Mouse (Mus musculus) neural tube, embryonic 11.5 days (tissue): ENCODE results near the gene Tjp2. TPM values are rescaled to one million over a fixed set of nuclear protein-coding genes. Genes with fewer than 3 reads are reported as not detected.

Source experiments
- ATAC-seq: fragments of 200-750 bp; cut with Nextera tagmentation; 2 replicates; pipeline ENCODE4 v1.8.0; 2017; ENCODE audit warnings: moderate number of reproducible peaks, mild to moderate bottlenecking, moderate TSS enrichment, moderate library complexity; ENCODE audit not compliant: insufficient read depth, low FRiP score, low TSS enrichment
- DNase-seq: peaks from one replicate; pipeline ENCODE4 v3.0.0-alpha.2; 2015; ENCODE audit warnings: low spot score
- H3K27ac ChIP-seq: fragments of 300-500 bp; sonication (generic); 2 replicates; pipeline ENCODE4 v1.5.1; 2014; ENCODE audit warnings: low read depth, mild to moderate bottlenecking, low read length
- H3K27me3 ChIP-seq: fragments of 300-500 bp; sonication (generic); 2 replicates; pipeline ENCODE4 v1.6.1; 2014; ENCODE audit warnings: mild to moderate bottlenecking, low read length, mixed read lengths; ENCODE audit not compliant: control insufficient read depth, insufficient read depth
- H3K36me3 ChIP-seq: fragments of 300-500 bp; sonication (generic); 2 replicates; pipeline ENCODE4 v1.6.1; 2014; ENCODE audit warnings: mild to moderate bottlenecking, low read length, moderate library complexity, mixed read lengths; ENCODE audit not compliant: control insufficient read depth, insufficient read depth
- H3K4me1 ChIP-seq: fragments of 300-500 bp; sonication (generic); 2 replicates; pipeline ENCODE4 v1.6.1; 2014; ENCODE audit warnings: low read length, mixed read lengths; ENCODE audit not compliant: control insufficient read depth, insufficient read depth
- H3K4me2 ChIP-seq: fragments of 300-500 bp; sonication (generic); 2 replicates; pipeline ENCODE4 v1.6.1; 2014; ENCODE audit warnings: low read depth, mild to moderate bottlenecking, moderate library complexity
- H3K4me3 ChIP-seq: fragments of 300-500 bp; sonication (generic); 2 replicates; pipeline ENCODE4 v1.5.1; 2014; ENCODE audit warnings: low read depth, low read length
- H3K9ac ChIP-seq: fragments of 300-500 bp; sonication (generic); 2 replicates; pipeline ENCODE4 v1.6.1; 2014; ENCODE audit warnings: mild to moderate bottlenecking, low read length
- H3K9me3 ChIP-seq: fragments of 300-500 bp; sonication (generic); 2 replicates; pipeline ENCODE4 v1.6.1; 2016; ENCODE audit warnings: low read length; ENCODE audit not compliant: control insufficient read depth
- WGBS: fragments of 180-500 bp; shearing (Covaris S2); extraction: QIAGEN DNeasy Blood & Tissue Kit; methylation state at CpG from one replicate; pipeline ENCODE4 v1.1.7; 2014; 5-methylcytosine and 5-hydroxymethylcytosine counted together
- polyA plus RNA-seq: library from polyadenylated mRNA; unstranded; fragments of >200 nt; fragmentation: Nextera tagmentation; extraction: Ambion mirVana; gene quantifications from 2 replicates; pipeline ENCODE4 v1.2.1, GENCODE M21; 2014

Tjp2 gene
- polyA plus RNA-seq, 1 experiment from 2014 or later = 31.9 TPM

DNA sequence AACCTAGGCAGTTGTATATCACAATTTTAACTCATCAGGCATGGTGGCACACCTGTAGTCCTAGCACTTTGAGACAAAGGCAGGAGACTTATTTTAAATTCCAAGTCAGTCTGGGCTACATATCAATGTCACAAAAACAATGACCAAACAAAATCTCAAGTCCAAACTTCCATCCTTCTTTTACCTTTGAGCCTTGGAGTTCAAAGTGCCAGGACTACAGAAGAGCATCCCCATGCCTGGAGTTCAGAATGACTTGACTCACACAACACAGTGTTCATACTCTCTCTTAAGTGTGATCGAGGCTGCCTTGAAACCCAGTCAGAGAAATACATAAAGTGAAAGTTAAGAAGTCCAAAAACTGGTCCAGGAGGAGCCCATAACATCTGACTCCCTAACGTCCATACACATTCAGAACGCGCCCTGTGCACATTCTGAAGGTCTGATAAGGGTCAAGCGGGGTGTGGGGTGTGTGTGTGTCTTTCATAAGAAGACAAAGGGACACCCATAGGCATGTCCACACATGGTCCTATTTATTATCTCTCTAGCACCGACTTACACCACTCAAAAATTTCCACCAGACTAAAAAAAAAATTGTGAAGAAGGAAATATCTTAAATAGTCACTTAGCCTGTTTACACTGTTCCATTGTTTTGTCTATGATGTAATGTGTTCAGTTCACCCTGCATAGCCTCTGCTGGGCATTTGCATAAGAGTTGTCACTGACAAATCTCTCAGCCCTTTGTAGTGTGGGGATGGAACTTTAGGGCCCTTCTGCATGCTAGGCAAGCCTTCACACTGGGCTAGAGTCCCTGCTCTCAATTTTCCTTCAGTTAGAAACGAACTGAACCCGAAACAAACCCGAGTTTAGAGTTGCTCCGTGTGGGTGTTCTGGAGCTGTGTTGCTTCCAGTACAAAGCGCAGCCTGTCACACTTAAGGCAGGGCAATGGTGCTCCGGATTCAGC lies 34.8 kb upstream of the Tjp2 start:
- Histone ChIP-seq H3K27ac (no peak overlapping the region), H3K4me1 (no peaks in the 10 kb centered on the region), H3K36me3 (no peaks in the 10 kb centered on the region; the same call in 1 of the 2 replicates), H3K27me3 (no peaks in the 10 kb centered on the region), H3K9me3 (no peaks in the 10 kb centered on the region), H3K4me3 (no peak overlapping the region), H3K9ac (no peak overlapping the region), H3K4me2 (no peak overlapping the region)
- WGBS = 70% methylated on average over 12 of the region's 12 CpGs
- peak; percentile 50; the same call in 1 of the 2 replicates for ATAC-seq
- peak; percentile 36 for DNase-seq

DNA sequence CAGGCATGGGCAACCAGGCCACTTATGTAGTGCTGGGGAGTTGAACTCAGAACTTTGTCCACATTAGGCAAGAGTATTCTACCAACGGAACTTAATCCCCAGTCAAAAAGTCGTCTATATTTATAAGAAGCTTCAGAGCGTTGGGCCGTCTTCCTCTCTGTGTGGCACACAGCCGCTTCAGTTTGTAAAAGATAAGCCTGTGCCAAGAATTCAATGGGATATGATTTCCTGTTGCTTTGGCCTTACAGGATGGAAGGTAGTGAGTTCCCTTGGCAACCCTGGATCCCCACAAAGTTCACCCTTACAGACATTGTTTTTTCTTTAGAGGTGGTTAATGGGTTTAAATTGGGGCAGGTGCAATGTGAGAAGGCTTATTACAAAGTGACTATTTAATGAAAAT lies 33.5 kb upstream of the Tjp2 start:
- H3K27ac ChIP-seq = no peak overlapping the region
- no peaks in the 10 kb centered on the region for H3K9me3 ChIP-seq
- no peak for ATAC-seq
- WGBS = 88% methylated on average over 5 of the region's 5 CpGs
- H3K36me3 ChIP-seq = no peaks in the 10 kb centered on the region; the same call in 1 of the 2 replicates
- H3K4me3 ChIP-seq = no peak overlapping the region
- DNase-seq = no peak
- H3K9ac ChIP-seq = no peak overlapping the region
- no peaks in the 10 kb centered on the region for H3K4me1 ChIP-seq
- H3K4me2 ChIP-seq = no peak overlapping the region
- H3K27me3 ChIP-seq = no peaks in the 10 kb centered on the region

DNA sequence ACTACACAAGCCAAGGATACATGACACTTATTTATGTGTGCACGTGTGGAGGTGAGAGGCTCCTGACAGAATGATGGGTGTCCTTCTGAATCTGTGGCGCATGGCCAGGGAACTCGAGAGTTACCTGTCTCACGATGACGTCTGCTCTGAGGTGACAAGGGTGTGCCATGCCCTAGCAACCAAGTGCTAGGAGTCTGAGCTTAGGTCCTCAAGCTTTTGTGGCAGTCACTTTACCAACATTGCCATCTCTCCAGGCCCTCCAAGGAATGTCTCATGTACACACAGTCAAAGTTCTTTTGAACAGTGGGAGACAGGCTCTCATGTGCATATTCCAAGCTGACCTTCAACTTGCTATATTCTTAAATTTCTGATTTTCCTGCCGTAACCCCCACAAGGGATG lies 33.1 kb upstream of the Tjp2 start:
- H3K4me2 ChIP-seq = no peak overlapping the region
- 94% methylated on average over 6 of the region's 6 CpGs for WGBS
- no peaks in the 10 kb centered on the region for H3K4me1 ChIP-seq
- H3K36me3 ChIP-seq = no peaks in the 10 kb centered on the region; the same call in 1 of the 2 replicates
- H3K27me3 ChIP-seq = no peaks in the 10 kb centered on the region
- no peaks in the 10 kb centered on the region for H3K9me3 ChIP-seq
- ATAC-seq (no peak), DNase-seq (no peak)
- no peak overlapping the region for H3K9ac ChIP-seq
- no peak overlapping the region for H3K4me3 ChIP-seq
- no peak overlapping the region for H3K27ac ChIP-seq

DNA sequence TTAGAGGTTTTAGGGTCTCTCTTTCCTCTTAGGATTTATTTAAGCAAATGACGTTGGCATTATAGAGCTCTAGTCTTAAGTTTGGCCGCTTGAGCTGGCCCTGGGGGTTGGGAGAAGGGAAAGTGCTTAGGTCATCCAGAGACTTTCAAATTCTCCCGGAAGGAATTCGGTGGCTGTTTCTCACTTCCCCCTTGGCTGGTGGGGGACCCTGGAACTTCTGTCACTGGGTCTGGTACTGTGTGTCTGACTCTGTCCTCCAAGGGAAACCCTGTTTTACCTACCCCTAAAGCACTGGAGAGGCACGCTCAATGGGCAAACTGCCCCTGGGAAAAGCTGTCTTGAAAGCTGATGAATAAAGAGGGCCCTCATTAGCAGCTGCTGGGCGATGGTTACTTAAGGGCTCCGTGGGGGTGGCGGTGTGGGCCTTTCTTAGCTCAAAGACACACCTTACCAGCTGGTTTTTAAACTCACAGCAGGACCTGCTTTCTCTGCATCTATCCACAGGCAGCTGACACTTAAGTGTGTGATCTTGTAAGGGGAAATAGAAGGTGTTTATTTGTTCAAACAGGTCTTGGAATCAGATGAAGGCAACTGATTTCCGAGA lies 28.9 kb upstream of the Tjp2 start:
- no peaks in the 10 kb centered on the region for H3K9me3 ChIP-seq
- no peaks in the 10 kb centered on the region for H3K4me1 ChIP-seq
- DNase-seq (no peak), ATAC-seq (no peak)
- no peak overlapping the region for H3K4me2 ChIP-seq
- no peak overlapping the region for H3K9ac ChIP-seq
- no peaks in the 10 kb centered on the region for H3K36me3 ChIP-seq
- WGBS = 28% methylated on average over 9 of the region's 9 CpGs
- no peak overlapping the region for H3K27ac ChIP-seq
- no peaks in the 10 kb centered on the region for H3K27me3 ChIP-seq
- H3K4me3 ChIP-seq = no peak overlapping the region

DNA sequence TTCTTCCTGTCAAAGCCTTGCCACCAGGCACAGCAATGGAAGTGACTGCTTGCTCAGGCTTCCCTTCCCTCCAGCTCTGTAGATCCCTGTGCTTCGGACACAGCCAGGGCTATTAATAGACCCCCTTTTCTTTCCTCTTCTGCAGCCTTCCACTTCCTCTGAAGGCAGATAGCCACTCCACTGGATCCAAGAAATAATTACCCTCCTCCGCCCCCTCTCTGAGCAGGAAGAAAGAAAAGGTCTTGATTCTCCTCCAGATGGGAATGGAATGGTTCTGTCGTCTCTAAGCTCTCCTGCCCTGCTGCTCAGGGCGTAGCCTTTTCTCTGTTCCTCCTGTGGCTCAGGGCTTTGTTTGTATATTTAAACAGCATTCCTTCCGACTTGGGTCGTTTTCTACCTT lies 27.0 kb upstream of the Tjp2 start:
- WGBS = 22% methylated on average over 6 of the region's 6 CpGs
- Histone ChIP-seq H3K4me3 (no peak overlapping the region), H3K27me3 (no peaks in the 10 kb centered on the region), H3K9me3 (no peaks in the 10 kb centered on the region), H3K4me2 (no peak overlapping the region), H3K36me3 (no peaks in the 10 kb centered on the region), H3K27ac (no peak overlapping the region), H3K4me1 (no peaks in the 10 kb centered on the region), H3K9ac (no peak overlapping the region)
- ATAC-seq (no peak), DNase-seq (no peak)

DNA sequence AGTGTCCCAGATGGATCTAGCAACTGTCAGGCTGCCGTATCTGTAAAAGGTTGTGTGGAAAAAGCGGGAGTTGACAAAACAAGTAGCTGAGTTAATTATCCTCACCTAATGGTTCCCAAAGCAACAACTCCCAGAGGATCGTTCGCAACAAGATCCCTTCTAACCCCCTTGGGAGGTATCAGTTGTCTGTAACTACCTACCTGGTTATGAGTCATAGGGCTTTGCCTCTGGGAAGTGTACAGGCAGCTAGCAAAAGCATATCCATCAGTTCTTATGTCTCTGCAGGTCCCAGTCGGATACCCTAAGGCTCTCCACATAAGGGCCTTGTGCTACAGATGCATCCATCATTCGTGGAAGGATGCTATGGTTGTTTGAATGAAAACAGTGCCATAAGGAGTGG lies 18.5 kb upstream of the Tjp2 start:
- no peak overlapping the region for H3K9ac ChIP-seq
- H3K4me3 ChIP-seq = no peak overlapping the region
- H3K4me1 ChIP-seq = peaks cover 9% of the 10 kb centered on the region
- ATAC-seq (no peak), DNase-seq (no peak)
- no peak overlapping the region for H3K4me2 ChIP-seq
- no peaks in the 10 kb centered on the region for H3K9me3 ChIP-seq
- H3K27ac ChIP-seq = no peak overlapping the region
- 79% methylated on average over 6 of the region's 6 CpGs for WGBS
- no peaks in the 10 kb centered on the region for H3K36me3 ChIP-seq
- H3K27me3 ChIP-seq = no peaks in the 10 kb centered on the region

DNA sequence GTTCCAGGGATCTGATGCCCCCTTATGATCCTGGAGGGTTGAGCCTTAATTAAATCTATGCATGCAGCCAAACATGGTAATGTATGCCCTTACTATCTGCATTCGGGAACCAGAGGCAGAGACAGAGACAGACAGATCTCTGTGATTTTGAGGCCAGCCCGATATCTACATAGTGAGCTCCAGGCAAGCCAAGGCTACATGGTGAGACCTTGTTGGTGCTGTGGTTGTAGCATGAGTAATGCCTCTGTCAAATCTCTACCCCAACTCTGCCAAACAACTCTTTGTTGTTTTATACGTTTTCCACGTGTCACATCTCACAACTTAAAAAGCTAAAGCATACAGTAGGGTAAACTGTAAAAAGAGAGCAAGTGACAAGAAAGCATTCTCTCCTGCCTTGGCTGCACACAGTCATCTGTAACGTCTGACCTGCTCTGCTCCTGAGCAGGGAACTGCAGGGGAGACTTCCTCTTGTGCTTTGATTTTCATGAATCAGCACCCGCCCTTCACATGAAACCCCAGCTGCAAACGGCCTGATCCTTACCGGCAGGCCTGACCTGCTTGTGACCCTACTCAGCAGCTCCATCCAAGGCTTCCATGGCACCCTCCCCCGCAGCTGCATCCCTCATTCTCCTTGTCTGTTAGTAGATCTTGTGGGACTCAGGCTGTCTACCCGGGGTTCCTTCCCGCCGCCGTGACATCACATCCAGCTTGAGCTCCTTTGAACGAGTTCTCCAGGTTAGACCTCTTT lies 17.1 kb upstream of the Tjp2 start:
- Histone ChIP-seq H3K27me3 (no peaks in the 10 kb centered on the region), H3K9ac (no peak overlapping the region), H3K4me3 (no peak overlapping the region), H3K4me1 (peaks cover 9% of the 10 kb centered on the region), H3K36me3 (no peaks in the 10 kb centered on the region), H3K27ac (no peak overlapping the region), H3K9me3 (no peaks in the 10 kb centered on the region), H3K4me2 (no peak overlapping the region)
- no peak for ATAC-seq
- peak; percentile 67 for DNase-seq
- 21% methylated on average over 14 of the region's 14 CpGs for WGBS

DNA sequence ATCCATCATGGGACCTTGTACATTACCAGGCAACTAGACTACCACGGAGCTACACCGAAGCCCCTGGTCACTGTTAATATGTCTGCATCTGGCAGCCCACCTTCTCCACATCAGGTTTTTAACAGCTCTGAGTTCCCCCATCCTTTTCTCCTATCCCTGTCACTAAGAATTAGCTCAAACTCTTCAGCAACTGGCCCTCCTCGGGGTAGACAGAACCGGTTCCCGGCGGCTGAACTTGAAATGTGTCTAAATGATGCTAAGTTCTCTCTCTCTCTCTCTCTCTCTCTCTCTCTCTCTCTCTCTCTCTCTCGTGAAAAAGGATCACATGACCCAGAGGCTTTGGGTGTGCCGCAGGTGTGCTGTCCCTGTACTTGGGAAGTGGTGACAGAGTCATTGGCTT lies 16.4 kb upstream of the Tjp2 start:
- no peak overlapping the region for H3K4me3 ChIP-seq
- H3K4me2 ChIP-seq = no peak overlapping the region
- peaks cover 9% of the 10 kb centered on the region for H3K4me1 ChIP-seq
- DNase-seq (no peak), ATAC-seq (no peak)
- 87% methylated on average over 8 of the region's 8 CpGs for WGBS
- no peak overlapping the region for H3K27ac ChIP-seq
- no peaks in the 10 kb centered on the region for H3K36me3 ChIP-seq
- H3K27me3 ChIP-seq = no peaks in the 10 kb centered on the region
- H3K9me3 ChIP-seq = no peaks in the 10 kb centered on the region
- no peak overlapping the region for H3K9ac ChIP-seq
